Mouse (Mus musculus): ENCODE results near the gene Zdhhc12.
A peak's percentile ranks its signal among the peaks of the same experiment; 100 is the strongest.

Gene Zdhhc12

GRCm38 (mm10) chr2:30100214-30100613 lies 6.8 kb upstream of the Zdhhc12 start:
- DNase-seq (ENCODE audit: low spot score in 2 of 2) = no peak

GRCm38 (mm10) chr2:30095882-30096527 lies 2.6 kb upstream of the Zdhhc12 start:
- DNase-seq (ENCODE audit: low spot score in 2 of 2) = peak in 1 of 2 experiments; percentile 27

- no peak for DNase-seq (ENCODE audit: low spot score in 2 of 2)
Measured at GRCm38 (mm10) chr2:30094208-30094588, 750 bp upstream of the Zdhhc12 start.

GRCm38 (mm10) chr2:30092280-30092918 lies 1.0 kb downstream of the Zdhhc12 start:
- DNase-seq (ENCODE audit: low spot score in 2 of 2) = no peak

- DNase-seq (ENCODE audit: low spot score in 2 of 2) = no peak
Measured at GRCm38 (mm10) chr2:30091521-30091920, 1.9 kb downstream of the Zdhhc12 start.

GRCm38 (mm10) chr2:30087310-30087709 lies 6.1 kb downstream of the Zdhhc12 start:
- no peak for DNase-seq (ENCODE audit: low spot score in 2 of 2)

GRCm38 (mm10) chr2:30084632-30085031 lies 8.8 kb downstream of the Zdhhc12 start:
- no peak for DNase-seq (ENCODE audit: low spot score in 2 of 2)

- DNase-seq (ENCODE audit: low spot score in 2 of 2) = no peak
Measured at GRCm38 (mm10) chr2:30084113-30084512, 9.3 kb downstream of the Zdhhc12 start.

- DNase-seq (ENCODE audit: low spot score in 2 of 2) = no peak
Measured at GRCm38 (mm10) chr2:30080181-30080800, 13.2 kb downstream of the Zdhhc12 start.

GRCm38 (mm10) chr2:30078760-30079159 lies 14.7 kb downstream of the Zdhhc12 start:
- DNase-seq (ENCODE audit: low spot score in 2 of 2) = no peak

- DNase-seq (ENCODE audit: low spot score in 2 of 2) = no peak
Measured at GRCm38 (mm10) chr2:30078349-30078712, 15.1 kb downstream of the Zdhhc12 start.

GRCm38 (mm10) chr2:30077502-30078348 lies 15.7 kb downstream of the Zdhhc12 start, which contains the start of gene Pkn3:
Gene Pkn3, plus strand, starts transcription at chr2:30077684.
- peak in 1 of 2 experiments; percentile 73 for DNase-seq (ENCODE audit: low spot score in 2 of 2)

- no peak for DNase-seq (ENCODE audit: low spot score in 2 of 2)
Measured at GRCm38 (mm10) chr2:30076959-30077358, 16.5 kb downstream of the Zdhhc12 start.

GRCm38 (mm10) chr2:30076439-30076838 lies 17.0 kb downstream of the Zdhhc12 start:
- no peak for DNase-seq (ENCODE audit: low spot score in 2 of 2)

- DNase-seq (ENCODE audit: low spot score in 2 of 2) = no peak
Measured at GRCm38 (mm10) chr2:30075625-30076024, 17.8 kb downstream of the Zdhhc12 start.

- no peak for DNase-seq (ENCODE audit: low spot score in 2 of 2)
Measured at GRCm38 (mm10) chr2:30073285-30073684, 20.2 kb downstream of the Zdhhc12 start.

GRCm38 (mm10) chr2:30072875-30073274 lies 20.6 kb downstream of the Zdhhc12 start:
- no peak for DNase-seq (ENCODE audit: low spot score in 2 of 2)

GRCm38 (mm10) chr2:30067962-30068361 lies 25.5 kb downstream of the Zdhhc12 start:
- no peak for DNase-seq (ENCODE audit: low spot score in 2 of 2)

- DNase-seq (ENCODE audit: low spot score in 2 of 2) = peak in 1 of 2 experiments; percentile 30
Measured at GRCm38 (mm10) chr2:30067031-30067888, 26.2 kb downstream of the Zdhhc12 start.

GRCm38 (mm10) chr2:30066046-30066901 lies 27.2 kb downstream of the Zdhhc12 start:
- peak; percentile 82 to 87 for DNase-seq (ENCODE audit: low spot score in 2 of 2)

Measured in left cerebral cortex, adult 9 months (tissue).